8 mouse cellular contexts compared by ENCODE assay signal in genomic region chr1:37996877-37997484, GRCm38 (mm10). TPM values are rescaled to one million over a fixed set of nuclear protein-coding genes. Genes with fewer than 3 reads are reported as not detected.
A peak's percentile ranks its signal among the peaks of the same experiment; 100 is the strongest.
DNase-seq lines count a peak whose midpoint lies in the region; ATAC-seq and TF ChIP-seq lines count a peak whose summit lies in the region.

No protein-coding gene starts in this region.

- H3K9ac ChIP-seq in heart, embryonic 12.5 days = peak overlapping the region; percentile 96
- peak overlapping the region; percentile 96 for H3K9ac ChIP-seq in kidney, postnatal 0 days (ENCODE audit: low read depth, low read length)
- peak overlapping the region; percentile 91 for H3K9ac ChIP-seq in liver, embryonic 11.5 days (ENCODE audit: low read depth, low read length)
- H3K9ac ChIP-seq in stomach, embryonic 14.5 days (replicated peaks; ENCODE audit: low read depth, low read length) = peak overlapping the region; percentile 52

- WGBS in heart, embryonic 12.5 days = under 1% methylated on average over 42 of the region's 42 CpGs
- under 1% methylated on average over 42 of the region's 42 CpGs for WGBS in kidney, postnatal 0 days
- WGBS in liver, embryonic 11.5 days = under 1% methylated on average over 42 of the region's 42 CpGs
- under 1% methylated on average over 42 of the region's 42 CpGs for WGBS in stomach, embryonic 14.5 days

- peak overlapping the region; percentile 90 for H3K4me2 ChIP-seq in heart, embryonic 12.5 days
- H3K4me2 ChIP-seq in kidney, postnatal 0 days (ENCODE audit: low read length) = peak overlapping the region; percentile 88
- H3K4me2 ChIP-seq in liver, embryonic 11.5 days = peak overlapping the region; percentile 94
- H3K4me2 ChIP-seq in stomach, embryonic 14.5 days (replicated peaks; ENCODE audit: low read depth, low read length) = peak overlapping the region; percentile 75

- peak overlapping the region; percentile 88 for H3K27ac ChIP-seq in heart, embryonic 12.5 days (ENCODE audit: poor library complexity, severe bottlenecking)
- peak overlapping the region; percentile 97 for H3K27ac ChIP-seq in kidney, postnatal 0 days
- peak overlapping the region; percentile 93 for H3K27ac ChIP-seq in liver, embryonic 11.5 days (ENCODE audit: low read depth, low read length)
- H3K27ac ChIP-seq in stomach, embryonic 14.5 days (ENCODE audit: low read length) = peak overlapping the region; percentile 89

- no peaks in the 10 kb centered on the region for H3K9me3 ChIP-seq in heart, embryonic 12.5 days (replicated peaks)
- no peaks in the 10 kb centered on the region for H3K9me3 ChIP-seq in kidney, postnatal 0 days (replicated peaks; ENCODE audit: low read length)
- no peaks in the 10 kb centered on the region for H3K9me3 ChIP-seq in liver, embryonic 11.5 days (ENCODE audit: control insufficient read depth, low read length)
- H3K9me3 ChIP-seq in stomach, embryonic 14.5 days (ENCODE audit: control insufficient read depth, low read depth, low read length) = no peaks in the 10 kb centered on the region

- DNase-seq in CD4-positive helper T cell, adult 2 months (ENCODE audit: low read depth, low spot score) = peak; percentile 99
- peak; percentile 98 for DNase-seq in brain, embryonic 18.5 days (ENCODE audit: low read depth, low spot score)
- DNase-seq in kidney, postnatal 0 days (ENCODE audit: low spot score) = peak; percentile 99
- peak; percentile 91 for DNase-seq in liver, embryonic 11.5 days (ENCODE audit: low spot score)
- peak; percentile 98 for DNase-seq in naive thymus-derived CD4-positive, alpha-beta T cell, adult 2 months (ENCODE audit: low read depth)

- TF ChIP-seq CTCF in kidney, postnatal 0 days (IDR thresholded peaks at IDR 0.05; ENCODE audit: low read depth) = no peak

- H3K36me3 ChIP-seq in heart, embryonic 12.5 days = peaks cover 33% of the 10 kb centered on the region
- peaks cover 31% of the 10 kb centered on the region for H3K36me3 ChIP-seq in kidney, postnatal 0 days (ENCODE audit: insufficient read depth, low read length)
- H3K36me3 ChIP-seq in liver, embryonic 11.5 days (ENCODE audit: control insufficient read depth, insufficient read depth, low read length) = peaks cover 16% of the 10 kb centered on the region; the same call in 1 of the 2 replicates
- peaks cover 33% of the 10 kb centered on the region for H3K36me3 ChIP-seq in stomach, embryonic 14.5 days (ENCODE audit: control insufficient read depth, insufficient read depth, low read length)

- ATAC-seq in erythroid progenitor cell, adult 5-6 weeks (replicated peaks; ENCODE audit: low FRiP score, poor library complexity, severe bottlenecking) = peak; percentile 89
- ATAC-seq in heart, embryonic 12.5 days (ENCODE audit: insufficient number of reproducible peaks, low FRiP score) = peak; percentile 95
- ATAC-seq in kidney, postnatal 0 days (replicated peaks; ENCODE audit: low FRiP score, low read depth) = peak; percentile 97
- ATAC-seq in liver, embryonic 11.5 days (replicated peaks; ENCODE audit: low FRiP score) = peak; percentile 91
- ATAC-seq in stomach, embryonic 14.5 days (ENCODE audit: insufficient number of reproducible peaks, insufficient read depth, low FRiP score, low read depth) = peak; percentile 96

- H3K4me1 ChIP-seq in heart, embryonic 12.5 days (replicated peaks) = peaks cover 17% of the 10 kb centered on the region
- H3K4me1 ChIP-seq in kidney, postnatal 0 days (replicated peaks; ENCODE audit: insufficient read depth, low read length) = 0 out of 2 replicates have a peak, but pooled peaks cover 14% of the 10 kb centered on the region
- H3K4me1 ChIP-seq in liver, embryonic 11.5 days (replicated peaks; ENCODE audit: control insufficient read depth, insufficient read depth, low read length) = peaks cover 20% of the 10 kb centered on the region
- peaks cover 11% of the 10 kb centered on the region for H3K4me1 ChIP-seq in stomach, embryonic 14.5 days (ENCODE audit: control insufficient read depth, insufficient read depth, low read length)

- H3K27me3 ChIP-seq in heart, embryonic 12.5 days (replicated peaks) = no peaks in the 10 kb centered on the region
- H3K27me3 ChIP-seq in kidney, postnatal 0 days (ENCODE audit: insufficient read depth, low read length) = no peaks in the 10 kb centered on the region
- no peaks in the 10 kb centered on the region for H3K27me3 ChIP-seq in liver, embryonic 11.5 days (replicated peaks; ENCODE audit: control insufficient read depth, insufficient read depth, low read length)
- H3K27me3 ChIP-seq in stomach, embryonic 14.5 days (ENCODE audit: control insufficient read depth, insufficient read depth, low read length) = no peaks in the 10 kb centered on the region

- peak overlapping the region; percentile 92 for H3K4me3 ChIP-seq in heart, embryonic 12.5 days
- H3K4me3 ChIP-seq in kidney, postnatal 0 days (replicated peaks; ENCODE audit: low read depth, low read length) = peak overlapping the region; percentile 95
- peak overlapping the region; percentile 94 for H3K4me3 ChIP-seq in liver, embryonic 11.5 days (ENCODE audit: low read depth, low read length)
- peak overlapping the region; percentile 99 for H3K4me3 ChIP-seq in stomach, embryonic 14.5 days (ENCODE audit: low read depth, low read length)

RNA-seq across cellular contexts. Expression of gene Txndc9, which starts 0.7 kb away (rescaled TPM):
- 26.8 and 59.1 TPM in 2 replicates for total RNA-seq in erythroid progenitor cell, adult 5-6 weeks (2015; ENCODE audit: low replicate concordance)
- total RNA-seq in erythroid progenitor cell, adult 5-6 weeks (2017; ENCODE audit: low replicate concordance) = 27.0 and 43.0 TPM in 2 replicates
- 110 and 115 TPM in 2 replicates for polyA plus RNA-seq in heart, embryonic 12.5 days (2016; fragmentation: Nextera tagmentation; extraction: Ambion mirVana)
- 135 and 140 TPM in 2 replicates for polyA plus RNA-seq in kidney, postnatal 0 days (2015; fragmentation: Nextera tagmentation; extraction: Ambion mirVana)
- polyA plus RNA-seq in liver, embryonic 11.5 days (2014; fragmentation: Nextera tagmentation; extraction: Ambion mirVana) = 105 and 110 TPM in 2 replicates
- 132 and 144 TPM in 2 replicates for polyA plus RNA-seq in stomach, embryonic 14.5 days (2014; fragmentation: Nextera tagmentation; extraction: Ambion mirVana)

RNA-seq across cellular contexts. Expression of gene Eif5b, which starts 0.8 kb away (rescaled TPM):
- 14.4 and 14.7 TPM in 2 replicates for total RNA-seq in erythroid progenitor cell, adult 5-6 weeks (2015; ENCODE audit: low replicate concordance)
- total RNA-seq in erythroid progenitor cell, adult 5-6 weeks (2017; ENCODE audit: low replicate concordance) = 12.9 and 14.9 TPM in 2 replicates
- 22.8 and 24.4 TPM in 2 replicates for polyA plus RNA-seq in heart, embryonic 12.5 days (2016; fragmentation: Nextera tagmentation; extraction: Ambion mirVana)
- 21.8 and 22.3 TPM in 2 replicates for polyA plus RNA-seq in kidney, postnatal 0 days (2015; fragmentation: Nextera tagmentation; extraction: Ambion mirVana)
- 35.0 and 40.1 TPM in 2 replicates for polyA plus RNA-seq in liver, embryonic 11.5 days (2014; fragmentation: Nextera tagmentation; extraction: Ambion mirVana)
- polyA plus RNA-seq in stomach, embryonic 14.5 days (2014; fragmentation: Nextera tagmentation; extraction: Ambion mirVana) = 29.5 and 30.4 TPM in 2 replicates

RNA-seq across cellular contexts. Expression of gene Lyg1, which starts 39.4 kb away (rescaled TPM):
- not detected in 2 replicates for total RNA-seq in erythroid progenitor cell, adult 5-6 weeks (2015; ENCODE audit: low replicate concordance)
- not detected in 2 replicates for total RNA-seq in erythroid progenitor cell, adult 5-6 weeks (2017; ENCODE audit: low replicate concordance)
- not detected in 2 replicates for polyA plus RNA-seq in heart, embryonic 12.5 days (2016; fragmentation: Nextera tagmentation; extraction: Ambion mirVana)
- polyA plus RNA-seq in kidney, postnatal 0 days (2015; fragmentation: Nextera tagmentation; extraction: Ambion mirVana) = not detected in 2 replicates
- polyA plus RNA-seq in liver, embryonic 11.5 days (2014; fragmentation: Nextera tagmentation; extraction: Ambion mirVana) = not detected in 2 replicates
- polyA plus RNA-seq in stomach, embryonic 14.5 days (2014; fragmentation: Nextera tagmentation; extraction: Ambion mirVana) = not detected in 2 replicates

Comparison
In these comparisons a context has a peak if more than half of its experiments do, and no peak if none do; other contexts are left out.
1. Peak in every context shown above with its lines: DNase-seq, ATAC-seq, H3K4me3 ChIP-seq and H3K27ac ChIP-seq.